Mouse (Mus musculus) myocyte (in vitro differentiated cells): ENCODE data around the gene 4930435E12Rik. TPM values are rescaled to one million over a fixed set of nuclear protein-coding genes. Genes with fewer than 3 reads are reported as not detected.
A peak's percentile ranks its signal among the peaks of the same experiment; 100 is the strongest.
"Not testable (repeated sequence)": the region's sequence is repeated elsewhere in the genome, so short reads cannot be mapped to it uniquely, and the experiment has no call there.

Experiments used
- H3K27me3 ChIP-seq: one replicate; pipeline ENCODE4 v1.6.1; 2011; ENCODE audit not compliant: control insufficient read depth, insufficient read depth, insufficient read length
- H3K36me3 ChIP-seq: one replicate; pipeline ENCODE4 v1.6.1; 2011; ENCODE audit not compliant: control insufficient read depth, insufficient read depth
- H3K4me2 ChIP-seq: one replicate; pipeline ENCODE4 v1.6.1; 2011; ENCODE audit warnings: low read depth, control low read depth
- H3K4me3 ChIP-seq: one replicate; pipeline ENCODE4 v1.5.1; 2011; ENCODE audit warnings: mild to moderate bottlenecking, control low read depth, moderate library complexity
- H3K79me2 ChIP-seq: one replicate; pipeline ENCODE4 v1.6.1; 2011; ENCODE audit not compliant: control insufficient read depth, insufficient read depth
- H3ac ChIP-seq: one replicate; pipeline ENCODE4 v1.6.1; 2011; ENCODE audit not compliant: control insufficient read depth, insufficient read length
- CEBPB ChIP-seq: IDR thresholded peaks from 2 replicates; pipeline ENCODE4 v1.6.1; 2011; ENCODE audit warnings: mild to moderate bottlenecking, moderate library complexity; ENCODE audit not compliant: poor library complexity, insufficient read depth, severe bottlenecking
- E2F4 ChIP-seq: IDR thresholded peaks from one replicate; pipeline ENCODE4 v1.6.1; 2011; ENCODE audit warnings: mild to moderate bottlenecking, control low read depth, moderate library complexity; ENCODE audit not compliant: insufficient read depth
- MAX ChIP-seq: IDR thresholded peaks from one replicate; pipeline ENCODE4 v1.6.1; 2011; ENCODE audit warnings: low read depth, mild to moderate bottlenecking, control low read depth
- MYOD1 ChIP-seq, 3 experiments: IDR thresholded peaks; one replicate each; pipeline ENCODE4 v1.6.1; 2011; ENCODE audit warnings: control low read depth in 2 of 3, low read depth in 2 of 3, mild to moderate bottlenecking in 2 of 3, moderate library complexity in 1 of 3; ENCODE audit not compliant: insufficient read length in 2 of 3, control insufficient read depth in 1 of 3
- MYOG ChIP-seq, 3 experiments: IDR thresholded peaks; one replicate each; pipeline ENCODE4 v1.6.1; 2011; ENCODE audit warnings: control low read depth in 2 of 3, low read depth in 2 of 3, mild to moderate bottlenecking in 2 of 3; ENCODE audit not compliant: insufficient read length in 2 of 3, control insufficient read depth in 1 of 3, insufficient read depth in 1 of 3
- POLR2A ChIP-seq: IDR thresholded peaks from one replicate; pipeline ENCODE4 v1.6.1; 2011; ENCODE audit warnings: low read depth, mild to moderate bottlenecking, control low read depth, moderate library complexity; ENCODE audit not compliant: insufficient read length
- POLR2AphosphoS2 ChIP-seq: IDR thresholded peaks from one replicate; pipeline ENCODE4 v1.6.1; 2011; ENCODE audit warnings: low read depth, control low read depth; ENCODE audit not compliant: insufficient read length
- REST ChIP-seq: IDR thresholded peaks from one replicate; pipeline ENCODE4 v1.6.1; 2011; ENCODE audit warnings: mild to moderate bottlenecking, control low read depth, moderate library complexity; ENCODE audit not compliant: insufficient read depth, insufficient read length
- SRF ChIP-seq: IDR thresholded peaks from one replicate; pipeline ENCODE4 v1.6.1; 2011; ENCODE audit warnings: low read depth; ENCODE audit not compliant: control insufficient read depth, insufficient read length
- TCF12 ChIP-seq: IDR thresholded peaks from one replicate; pipeline ENCODE4 v1.6.1; 2011; ENCODE audit warnings: mild to moderate bottlenecking, control low read depth; ENCODE audit not compliant: poor library complexity, insufficient read depth, severe bottlenecking
- TCF3 ChIP-seq: IDR thresholded peaks from one replicate; pipeline ENCODE4 v1.6.1; 2011; ENCODE audit warnings: low read depth, control low read depth; ENCODE audit not compliant: insufficient read length
- USF1 ChIP-seq: IDR thresholded peaks from one replicate; pipeline ENCODE4 v1.6.1; 2011; ENCODE audit warnings: low read depth, mild to moderate bottlenecking, control low read depth, moderate library complexity
- polyA plus RNA-seq: library from polyadenylated mRNA; unstranded; fragments of >200 nt; fragmentation: generic; extraction: Trizol; gene quantifications from one replicate; pipeline ENCODE4 v1.2.1, GENCODE M21; 2012; ENCODE audit warnings: missing spikeins

Gene 4930435E12Rik
- polyA plus RNA-seq, 1 experiment = not detected

DNA sequence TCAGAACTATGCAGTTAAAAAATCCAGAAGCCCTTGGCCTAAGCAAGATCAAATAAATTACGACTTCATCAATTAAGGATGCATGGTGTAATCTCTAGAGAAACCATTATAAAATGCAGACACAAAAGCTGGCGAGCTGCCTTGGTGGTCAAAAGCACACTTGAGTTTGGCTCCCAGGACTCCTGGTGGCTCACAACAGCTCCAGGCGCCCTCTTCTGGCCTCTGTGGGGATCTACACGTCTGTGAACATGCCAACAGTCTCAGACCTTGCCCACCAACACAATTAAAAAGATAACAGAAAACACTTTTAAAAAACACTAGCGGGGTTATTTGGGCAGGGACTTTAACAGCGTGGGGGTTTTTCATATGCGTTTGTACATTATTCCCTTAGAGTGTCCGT lies 16.0 kb downstream of the 4930435E12Rik start:
- no peak overlapping the region for H3ac ChIP-seq
- H3K36me3 ChIP-seq = no peaks in the 10 kb centered on the region
- TF ChIP-seq SRF = no peak
- no peak for TF ChIP-seq E2F4
- TF ChIP-seq POLR2A = no peak
- TF ChIP-seq USF1 = no peak
- TF ChIP-seq TCF12 = no peak
- no peak for TF ChIP-seq MAX
- no peak for TF ChIP-seq MYOG (IDR thresholded peaks at IDR 0.05; ENCODE audit: control insufficient read depth in 1 of 3, insufficient read depth in 1 of 3, insufficient read length in 2 of 3, low read depth in 2 of 3)
- no peak for TF ChIP-seq CEBPB
- no peak for TF ChIP-seq REST
- TF ChIP-seq MYOD1 (IDR thresholded peaks at IDR 0.05; ENCODE audit: control insufficient read depth in 1 of 3, insufficient read length in 2 of 3, low read depth in 2 of 3) = no peak
- TF ChIP-seq POLR2AphosphoS2 = no peak
- no peak for TF ChIP-seq TCF3

DNA sequence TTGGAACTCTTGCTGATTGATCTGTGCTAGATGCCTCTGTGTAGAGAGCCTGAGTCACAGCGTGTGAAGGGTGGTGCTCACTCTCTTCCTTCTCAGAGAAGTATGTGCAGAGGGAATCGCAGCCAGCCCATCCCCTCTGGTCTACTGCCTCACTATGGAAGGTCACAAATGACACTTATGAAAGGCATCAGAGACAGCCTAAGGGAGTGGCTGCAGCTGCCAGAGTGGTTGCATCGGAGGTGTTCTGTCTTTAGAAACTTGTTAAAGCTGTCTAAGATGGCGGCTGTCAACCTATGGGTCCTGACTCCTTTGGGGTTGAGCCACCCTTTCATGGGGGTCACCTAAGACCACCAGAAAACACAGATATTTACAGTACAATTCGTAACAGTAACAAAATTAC lies 18.4 kb downstream of the 4930435E12Rik start:
- TF ChIP-seq USF1 (no peak), MYOD1 (IDR thresholded peaks at IDR 0.05; ENCODE audit: control insufficient read depth in 1 of 3, insufficient read length in 2 of 3, low read depth in 2 of 3) (peak in 1 of 3 experiments; percentile 56), MYOG (IDR thresholded peaks at IDR 0.05; ENCODE audit: control insufficient read depth in 1 of 3, insufficient read depth in 1 of 3, insufficient read length in 2 of 3, low read depth in 2 of 3) (peak in 2 of 3 experiments; percentile 9 to 72), REST (no peak)
- no peaks in the 10 kb centered on the region for H3K79me2 ChIP-seq

More for the DNA sequence above, 16.0 kb downstream of the 4930435E12Rik start:
- no peak overlapping the region for H3K4me2 ChIP-seq
- no peaks in the 10 kb centered on the region for H3K79me2 ChIP-seq
- H3K4me3 ChIP-seq = no peak overlapping the region
- no peaks in the 10 kb centered on the region for H3K27me3 ChIP-seq

GRCm38 (mm10) chr16:38807796-38808195 lies 20.8 kb downstream of the 4930435E12Rik start:
- H3K4me2 ChIP-seq, H3K36me3 ChIP-seq, H3K79me2 ChIP-seq, H3K27me3 ChIP-seq, H3K4me3 ChIP-seq, H3ac ChIP-seq: not testable (repeated sequence)

More for the DNA sequence above, 18.4 kb downstream of the 4930435E12Rik start:
- Histone ChIP-seq H3K27me3 (no peaks in the 10 kb centered on the region), H3ac (no peak overlapping the region), H3K4me3 (no peak overlapping the region), H3K4me2 (no peak overlapping the region), H3K36me3 (no peaks in the 10 kb centered on the region)

GRCm38 (mm10) chr16:38800091-38800490 lies 28.5 kb downstream of the 4930435E12Rik start, which contains the start of gene Upk1b:
Upk1b (minus strand) TSS chr16:38800328.
- no peak within 1 kb of the TSS for H3K4me2 ChIP-seq
- H3K4me3 ChIP-seq = no peak within 1 kb of the TSS
- TF ChIP-seq SRF = no peak
- TF ChIP-seq E2F4 = no peak
- TF ChIP-seq TCF3 = no peak
- TF ChIP-seq REST = no peak
- no peak for TF ChIP-seq MYOD1 (IDR thresholded peaks at IDR 0.05; ENCODE audit: control insufficient read depth in 1 of 3, insufficient read length in 2 of 3, low read depth in 2 of 3)
- TF ChIP-seq POLR2AphosphoS2 = no peak
- TF ChIP-seq CEBPB = no peak
- TF ChIP-seq MAX = no peak
- TF ChIP-seq TCF12 = no peak
- TF ChIP-seq USF1 = no peak
- no peak for TF ChIP-seq MYOG (IDR thresholded peaks at IDR 0.05; ENCODE audit: control insufficient read depth in 1 of 3, insufficient read depth in 1 of 3, insufficient read length in 2 of 3, low read depth in 2 of 3)
- TF ChIP-seq POLR2A = no peak
- no peaks in the 10 kb centered on the region for H3K36me3 ChIP-seq
- H3K79me2 ChIP-seq = no peaks in the 10 kb centered on the region
- no peaks in the 10 kb centered on the region for H3K27me3 ChIP-seq
- H3ac ChIP-seq = no peak within 1 kb of the TSS

DNA sequence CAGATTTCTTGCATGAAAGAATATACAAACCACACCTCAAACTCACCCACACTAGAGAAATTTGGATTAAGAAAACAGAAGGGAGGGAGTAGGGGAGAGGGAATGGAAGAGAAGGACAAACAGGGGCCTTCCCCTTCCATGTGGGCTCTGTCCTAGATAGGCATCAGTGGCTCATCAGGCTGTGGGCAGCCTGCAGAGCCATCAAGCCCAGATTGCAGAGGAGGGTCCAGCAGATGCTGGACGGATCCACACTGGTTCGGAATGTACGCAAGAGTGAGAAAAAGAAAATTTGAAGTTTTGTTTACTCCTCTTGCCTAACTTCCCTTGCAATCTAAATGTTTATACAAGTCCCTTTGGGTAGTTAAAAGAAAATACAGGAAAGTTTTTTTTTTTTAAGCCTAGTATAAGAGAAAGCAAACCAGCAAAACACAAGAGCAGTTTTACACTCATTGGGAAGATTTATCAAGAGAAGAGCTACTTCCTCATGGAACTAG lies 29.5 kb downstream of the 4930435E12Rik start:
- H3ac ChIP-seq = no peak overlapping the region
- no peak overlapping the region for H3K4me3 ChIP-seq
- H3K36me3 ChIP-seq = no peaks in the 10 kb centered on the region
- H3K4me2 ChIP-seq = no peak overlapping the region
- no peak for TF ChIP-seq CEBPB
- TF ChIP-seq MYOD1 (IDR thresholded peaks at IDR 0.05; ENCODE audit: control insufficient read depth in 1 of 3, insufficient read length in 2 of 3, low read depth in 2 of 3) = no peak
- TF ChIP-seq MAX = no peak
- TF ChIP-seq TCF12 = no peak
- no peak for TF ChIP-seq SRF
- TF ChIP-seq USF1 = no peak
- TF ChIP-seq POLR2AphosphoS2 = no peak
- no peak for TF ChIP-seq POLR2A
- no peak for TF ChIP-seq E2F4
- no peak for TF ChIP-seq MYOG (IDR thresholded peaks at IDR 0.05; ENCODE audit: control insufficient read depth in 1 of 3, insufficient read depth in 1 of 3, insufficient read length in 2 of 3, low read depth in 2 of 3)
- TF ChIP-seq TCF3 = no peak
- TF ChIP-seq REST = no peak
- H3K27me3 ChIP-seq = no peaks in the 10 kb centered on the region
- H3K79me2 ChIP-seq = no peaks in the 10 kb centered on the region
